Comparison of ENCODE assay signal across 36 mouse cellular contexts in the genomic region with DNA sequence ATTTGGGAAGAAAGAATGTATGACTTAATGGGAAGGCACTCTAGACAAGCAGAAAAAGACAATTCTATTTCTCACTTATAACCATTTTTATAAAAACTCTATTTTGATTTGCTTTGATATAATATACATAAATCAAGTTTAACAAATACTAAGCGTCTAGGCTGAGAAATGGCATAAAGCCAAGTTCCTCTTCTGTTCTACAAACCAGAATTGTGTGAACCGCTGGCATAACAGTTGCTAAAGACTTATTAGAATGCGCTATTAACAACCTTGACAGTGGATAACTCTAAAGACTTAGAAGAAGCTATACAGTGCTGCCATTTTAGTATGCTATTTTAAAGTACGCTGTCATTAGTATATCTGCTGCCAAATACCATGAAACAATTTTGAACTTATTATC. TPM values are rescaled to one million over a fixed set of nuclear protein-coding genes. Genes with fewer than 3 reads are reported as not detected.
DNase-seq lines count a peak whose midpoint lies in the region; ATAC-seq and TF ChIP-seq lines count a peak whose summit lies in the region.
"Had no signal": no experiment of that assay in that cellular context is flagged by ENCODE, and none has a peak within 500 bp of the region (broad histone marks: within the 10 kb centered on the region; RNA-seq: fewer than 3 reads in every experiment).

No protein-coding gene starts in this region.

- no peaks in the 10 kb centered on the region for H3K9me3 ChIP-seq in forebrain, postnatal 0 days (ENCODE audit: low read length)
- H3K9me3 ChIP-seq in forebrain, embryonic 10.5 days = no peaks in the 10 kb centered on the region
- H3K9me3 ChIP-seq in lung, postnatal 0 days (ENCODE audit: low read length) = no peaks in the 10 kb centered on the region
- H3K9me3 ChIP-seq in MEL (replicated peaks; ENCODE audit: insufficient read depth, low read length) = no peaks in the 10 kb centered on the region
- H3K9me3 ChIP-seq: embryonic facial prominence, embryonic 13.5 days; forebrain, embryonic 12.5 days; heart, embryonic 10.5 days; heart, embryonic 15.5 days; hindbrain, embryonic 12.5 days; lung, embryonic 15.5 days; stomach, embryonic 15.5 days had no signal

- H3K36me3 ChIP-seq in forebrain, postnatal 0 days (ENCODE audit: insufficient read depth) = 0 out of 2 replicates have a peak, but pooled peaks cover 5% of the 10 kb centered on the region
- H3K36me3 ChIP-seq in forebrain, embryonic 10.5 days (replicated peaks) = no peaks in the 10 kb centered on the region
- no peaks in the 10 kb centered on the region for H3K36me3 ChIP-seq in lung, postnatal 0 days (ENCODE audit: insufficient read depth, low read length)
- peaks cover 15 to 27% of the 10 kb centered on the region in 2 experiments for H3K36me3 ChIP-seq in MEL (ENCODE audit: control insufficient read depth in 1 of 2, insufficient read depth in 2 of 2, low read length in 2 of 2)
- H3K36me3 ChIP-seq: embryonic facial prominence, embryonic 13.5 days; forebrain, embryonic 12.5 days; heart, embryonic 15.5 days; hindbrain, embryonic 12.5 days; lung, embryonic 15.5 days; stomach, embryonic 15.5 days had no signal

- H3K79me2 ChIP-seq in MEL (ENCODE audit: control insufficient read depth, insufficient read depth, low read length, poor library complexity) = peaks cover 1% of the 10 kb centered on the region; the same call in 1 of the 2 replicates

- no peak for TF ChIP-seq POLR2A in MEL (IDR thresholded peaks at IDR 0.05; ENCODE audit: control insufficient read depth in 1 of 2, insufficient read depth in 1 of 2, low read depth in 1 of 2, low read length in 2 of 2, poor library complexity in 1 of 2)
- no peak for TF ChIP-seq POLR2A in brain, embryonic 14.5 days (IDR thresholded peaks at IDR 0.05; ENCODE audit: borderline replicate concordance, extremely low read depth, insufficient read depth, insufficient read length, poor library complexity, severe bottlenecking)

- H3K9ac ChIP-seq in forebrain, postnatal 0 days = no peak overlapping the region
- no peak overlapping the region for H3K9ac ChIP-seq in lung, postnatal 0 days (replicated peaks; ENCODE audit: low read depth)
- no peak overlapping the region for H3K9ac ChIP-seq in MEL (ENCODE audit: control insufficient read depth, low read depth, low read length, poor library complexity, severe bottlenecking)
- H3K9ac ChIP-seq: embryonic facial prominence, embryonic 13.5 days; forebrain, embryonic 12.5 days; heart, embryonic 15.5 days; hindbrain, embryonic 12.5 days; liver, embryonic 14.5 days; lung, embryonic 15.5 days; stomach, embryonic 15.5 days had no signal

- peak; percentile 4 for DNase-seq in forebrain, postnatal 0 days
- no peak for DNase-seq in forebrain, embryonic 10.5 days (ENCODE audit: extremely low spot score, low spot score)
- DNase-seq in lung, postnatal 0 days (ENCODE audit: low spot score) = peak; percentile 20
- DNase-seq in lung, postnatal 10 days = no peak
- DNase-seq in MEL (ENCODE audit: low read depth, low spot score) = peak; percentile 84
- peak; percentile 50 for DNase-seq in brain, embryonic 14.5 days (ENCODE audit: low read depth)
- no peak for DNase-seq in urinary bladder, adult 18-20 months (ENCODE audit: low spot score in 2 of 2)
- no peak for DNase-seq in yolk sac, embryonic 10.5 days (ENCODE audit: low spot score)
- DNase-seq: adrenal gland, adult 8-10 months; cerebellum, adult 11 months; cerebellum, adult 9-11 months; embryo, embryonic 11 days; gastrocnemius, postnatal 25 days; heart, adult 11 months; kidney, postnatal 25 days; left cerebral cortex, postnatal 4 days; liver; thymus, postnatal 14 days had no signal

- H3K4me1 ChIP-seq in forebrain, postnatal 0 days (ENCODE audit: insufficient read depth) = no peaks in the 10 kb centered on the region
- no peaks in the 10 kb centered on the region for H3K4me1 ChIP-seq in forebrain, embryonic 10.5 days
- no peaks in the 10 kb centered on the region for H3K4me1 ChIP-seq in lung, postnatal 0 days (ENCODE audit: insufficient read depth, low read depth, low read length)
- H3K4me1 ChIP-seq in MEL (ENCODE audit: control insufficient read depth in 1 of 2, insufficient read depth in 2 of 2, low read length in 2 of 2) = peaks cover 0 to 6% of the 10 kb centered on the region in 2 experiments; a peak in 2 of 4 replicates
- H3K4me1 ChIP-seq: embryonic facial prominence, embryonic 13.5 days; forebrain, embryonic 12.5 days; heart, embryonic 10.5 days; heart, embryonic 15.5 days; hindbrain, embryonic 12.5 days; lung, embryonic 15.5 days; stomach, embryonic 15.5 days had no signal

- no peak for ATAC-seq in forebrain, postnatal 0 days
- no peak for ATAC-seq in lung, postnatal 0 days
- ATAC-seq: activated CD4-positive, CD25-positive, alpha-beta regulatory T cell, adult 4 months; CD4-positive, CD25-positive, alpha-beta regulatory T cell, adult 4 months; intestine, postnatal 0 days had no signal

- H3K4me2 ChIP-seq in forebrain, postnatal 0 days (ENCODE audit: low read depth) = no peak overlapping the region
- no peak overlapping the region for H3K4me2 ChIP-seq in lung, postnatal 0 days (replicated peaks; ENCODE audit: low read depth, low read length)
- H3K4me2 ChIP-seq: embryonic facial prominence, embryonic 13.5 days; forebrain, embryonic 12.5 days; heart, embryonic 15.5 days; hindbrain, embryonic 12.5 days; lung, embryonic 15.5 days; stomach, embryonic 15.5 days had no signal

- no peak overlapping the region for H3K27ac ChIP-seq in forebrain, postnatal 0 days (ENCODE audit: low read depth, low read length)
- no peak overlapping the region for H3K27ac ChIP-seq in forebrain, embryonic 10.5 days
- no peak overlapping the region for H3K27ac ChIP-seq in lung, postnatal 0 days (ENCODE audit: low read length)
- no peak overlapping the region for H3K27ac ChIP-seq in MEL (ENCODE audit: control insufficient read depth, low read depth, low read length)
- H3K27ac ChIP-seq: embryonic facial prominence, embryonic 13.5 days; forebrain, embryonic 12.5 days; heart, embryonic 10.5 days; heart, embryonic 15.5 days; hindbrain, embryonic 12.5 days; liver, embryonic 14.5 days; lung, embryonic 15.5 days; stomach, embryonic 15.5 days had no signal

- no peak for TF ChIP-seq CTCF in forebrain, postnatal 0 days (IDR thresholded peaks at IDR 0.05; ENCODE audit: low read depth)
- TF ChIP-seq CTCF in lung, postnatal 0 days (IDR thresholded peaks at IDR 0.05) = no peak
- TF ChIP-seq CTCF in MEL (IDR thresholded peaks at IDR 0.05 in 2 of 3, conservative IDR thresholded peaks at IDR 0.05 in 1 of 3; ENCODE audit: control insufficient read depth in 1 of 3, insufficient read depth in 1 of 3, low read depth in 2 of 3, low read length in 3 of 3, poor library complexity in 1 of 3, severe bottlenecking in 1 of 3) = no peak
- TF ChIP-seq CTCF in brain, embryonic 14.5 days (IDR thresholded peaks at IDR 0.05; ENCODE audit: borderline replicate concordance, extremely low read depth, insufficient read depth, insufficient read length) = no peak

- no peaks in the 10 kb centered on the region for H3K27me3 ChIP-seq in forebrain, postnatal 0 days (ENCODE audit: insufficient read depth, low read length)
- H3K27me3 ChIP-seq in forebrain, embryonic 10.5 days (ENCODE audit: poor library complexity, severe bottlenecking) = no peaks in the 10 kb centered on the region
- H3K27me3 ChIP-seq in lung, postnatal 0 days (replicated peaks; ENCODE audit: insufficient read depth, low read length) = no peaks in the 10 kb centered on the region
- no peaks in the 10 kb centered on the region for H3K27me3 ChIP-seq in MEL (ENCODE audit: control insufficient read depth in 1 of 2, insufficient read depth in 2 of 2, low read length in 2 of 2)
- H3K27me3 ChIP-seq: embryonic facial prominence, embryonic 13.5 days; forebrain, embryonic 12.5 days; heart, embryonic 15.5 days; hindbrain, embryonic 12.5 days; lung, embryonic 15.5 days; stomach, embryonic 15.5 days had no signal

- 49% methylated on average over 4 of the region's 4 CpGs for WGBS in forebrain, postnatal 0 days
- 96% methylated on average over 4 of the region's 4 CpGs for WGBS in forebrain, embryonic 10.5 days
- 53% methylated on average over 4 of the region's 4 CpGs for WGBS in lung, postnatal 0 days

- TF ChIP-seq EP300 in lung, postnatal 0 days (IDR thresholded peaks at IDR 0.05) = no peak
- no peak for TF ChIP-seq EP300 in MEL (IDR thresholded peaks at IDR 0.05; ENCODE audit: low read depth in 1 of 2, low read length in 2 of 2)

- TF ChIP-seq RAD21 in MEL (IDR thresholded peaks at IDR 0.05; ENCODE audit: low read depth, low read length) = no peak

- no peak overlapping the region for H3K4me3 ChIP-seq in forebrain, postnatal 0 days (ENCODE audit: low read depth, low read length)
- H3K4me3 ChIP-seq in forebrain, embryonic 10.5 days = no peak overlapping the region
- no peak overlapping the region for H3K4me3 ChIP-seq in lung, postnatal 0 days (ENCODE audit: low read depth, low read length)
- H3K4me3 ChIP-seq in MEL (ENCODE audit: control insufficient read depth in 1 of 2, insufficient read depth in 1 of 2, low read depth in 2 of 2, low read length in 2 of 2) = no peak overlapping the region
- H3K4me3 ChIP-seq: embryonic facial prominence, embryonic 13.5 days; erythroblast, embryonic 14.5 days; forebrain, embryonic 12.5 days; heart, embryonic 10.5 days; heart, embryonic 15.5 days; hindbrain, embryonic 12.5 days; lung, embryonic 15.5 days; stomach, embryonic 15.5 days had no signal

TF ChIP-seq in MEL, 35 proteins besides CTCF, POLR2A, EP300 and RAD21:
- TF ChIP-seq ETS1 (IDR thresholded peaks at IDR 0.05; ENCODE audit: low read depth, low read length) (no peak), RCOR1 (IDR thresholded peaks at IDR 0.05; ENCODE audit: low read depth, low read length) (peak; percentile 45; the same call in 1 of the 2 replicates)

RNA-seq across cellular contexts. Expression of gene Gsdmc4, which starts 41.2 kb away (rescaled TPM):
- 0.15 TPM in 1 of 2 replicates, not detected in the other for total RNA-seq in forebrain, postnatal 0 days (2014; rRNA removed)
- 0.10 TPM in 1 of 2 replicates, not detected in the other for polyA plus RNA-seq in forebrain, postnatal 0 days (2015; fragmentation: Nextera tagmentation; extraction: Ambion mirVana)
- polyA plus RNA-seq in forebrain, embryonic 10.5 days (2016; fragmentation: Nextera tagmentation; extraction: Ambion mirVana) = 0.06 TPM in 1 of 2 replicates, not detected in the other
- 0.12 TPM in 1 of 2 replicates, not detected in the other for polyA plus RNA-seq in lung, postnatal 0 days (2015; fragmentation: Nextera tagmentation; extraction: Ambion mirVana)
- not detected in 2 replicates for total RNA-seq in MEL (2012; rRNA removed)
- polyA plus RNA-seq in MEL (2012; ENCODE audit: insufficient read depth in 1 of 2, insufficient read length in 2 of 2, low read depth in 1 of 2, low replicate concordance in 2 of 2, missing spikeins in 1 of 2) = under 1 TPM in 1 of 2 experiments, not detected in 1; 0.15 TPM
- not detected in 2 replicates for polyA plus RNA-seq in brain, embryonic 14.5 days (2012; rRNA removed)
- total RNA-seq: adrenal gland, postnatal 4 days; gastrocnemius, adult 18-20 months; gastrocnemius, postnatal 25 days; heart, postnatal 25 days; layer of hippocampus, adult 18-20 months; layer of hippocampus, postnatal 10 days; left cerebral cortex, postnatal 4 days had no signal
- polyA plus RNA-seq: CD4-positive, CD25-positive, alpha-beta regulatory T cell, adult 4 months; erythroblast, embryonic 14.5 days; forebrain, embryonic 12.5 days; heart, embryonic 10.5 days; heart, embryonic 15.5 days; hindbrain, embryonic 12.5 days; lung, embryonic 15.5 days; neural tube, embryonic 14.5 days had no signal

Comparison
In these comparisons a context has a peak if more than half of its experiments do, and no peak if none do; other contexts are left out.
1. DNase-seq: peak in forebrain, postnatal 0 days (single experiment), lung, postnatal 0 days (single experiment), MEL (single experiment) and brain, embryonic 14.5 days (single experiment); none in forebrain, embryonic 10.5 days (single experiment), lung, postnatal 10 days (single experiment), urinary bladder, adult 18-20 months (0 of 2) and yolk sac, embryonic 10.5 days (single experiment).